Mouse (Mus musculus): ENCODE measurements around the gene Nek1.

- TF ChIP-seq GATA1 (IDR thresholded peaks at IDR 0.05; ENCODE audit: borderline replicate concordance, low read length) (no peak), FLI1 (IDR thresholded peaks at IDR 0.05; ENCODE audit: low read length) (no peak)
These were observed 27.7 kb upstream of the Nek1 start for GRCm38 (mm10) chr8:60965306-60965705.

All from megakaryocyte, embryonic 14.5 days (primary cell).